Mouse (Mus musculus): ENCODE results near the gene Rfx4. TPM values are rescaled to one million over a fixed set of nuclear protein-coding genes. Genes with fewer than 3 reads are reported as not detected.

The Rfx4 gene
- total RNA-seq, 2 experiments from 2014 or later: 0.20 to 0.23 TPM

GRCm38 (mm10) chr10:84949684-84950010 is 193.8 kb downstream of the Rfx4 start:
- no peak for DNase-seq (ENCODE audit: low spot score in 2 of 2)

- no peak for DNase-seq (ENCODE audit: low spot score in 2 of 2)
These were observed 194.5 kb downstream of the Rfx4 start for GRCm38 (mm10) chr10:84950384-84950783.

GRCm38 (mm10) chr10:84954236-84954635 is 198.4 kb downstream of the Rfx4 start:
- DNase-seq (ENCODE audit: low spot score in 2 of 2): no peak

Other genes with a start within 250 kb of the Rfx4 start
- 100 to 1,000 TPM; 122 to 138 TPM for gene Ckap4, start 222.0 kb upstream of the Rfx4 start, total RNA-seq (2021)
- gene Tcp11l2, start 179.4 kb upstream of the Rfx4 start, total RNA-seq (2021): 10 to 100 TPM; 41.9 to 48.3 TPM
- 10 to 100 TPM; 17.6 to 18.3 TPM for gene Polr3b, start 133.8 kb upstream of the Rfx4 start, total RNA-seq (2021)
- 10 to 100 TPM; 44.9 to 50.1 TPM for gene Ric8b, start 161.6 kb downstream of the Rfx4 start, total RNA-seq (2021)

Data from gastrocnemius, postnatal 4 days (tissue).